Mouse (Mus musculus) heart, embryonic 16.5 days (tissue): ENCODE results near the gene Gm6899. TPM values are rescaled to one million over a fixed set of nuclear protein-coding genes. Genes with fewer than 3 reads are reported as not detected.
A peak's percentile ranks its signal among the peaks of the same experiment; 100 is the strongest.

Experiments used
- ATAC-seq: fragments of 200-750 bp; cut with Nextera tagmentation; replicated peaks from 2 replicates; pipeline ENCODE4 v1.8.0; 2017; ENCODE audit warnings: moderate number of reproducible peaks; ENCODE audit not compliant: insufficient read depth, low FRiP score; ENCODE audit errors: extremely low read depth
- H3K27ac ChIP-seq: fragments of 300-500 bp; sonication (generic); 2 replicates; pipeline ENCODE4 v1.5.1; 2014; ENCODE audit warnings: mild to moderate bottlenecking, low read length, control low read depth, moderate library complexity
- H3K27me3 ChIP-seq: fragments of 300-500 bp; sonication (generic); 2 replicates; pipeline ENCODE4 v1.6.1; 2014; ENCODE audit warnings: low read length, mixed read lengths; ENCODE audit not compliant: control insufficient read depth, insufficient read depth
- H3K36me3 ChIP-seq: fragments of 300-500 bp; sonication (generic); 2 replicates; pipeline ENCODE4 v1.6.1; 2014; ENCODE audit not compliant: control insufficient read depth, insufficient read depth
- H3K4me1 ChIP-seq: fragments of 300-500 bp; sonication (generic); 2 replicates; pipeline ENCODE4 v1.6.1; 2014; ENCODE audit warnings: low read length, mixed read lengths; ENCODE audit not compliant: control insufficient read depth, insufficient read depth
- H3K4me2 ChIP-seq: fragments of 300-500 bp; sonication (generic); 2 replicates; pipeline ENCODE4 v1.6.1; 2014; ENCODE audit warnings: low read depth, mild to moderate bottlenecking, control low read depth, low read length
- H3K4me3 ChIP-seq: fragments of 300-500 bp; sonication (generic); 2 replicates; pipeline ENCODE4 v1.5.1; 2014; ENCODE audit warnings: mild to moderate bottlenecking, control low read depth, low read length
- H3K9ac ChIP-seq: fragments of 300-500 bp; sonication (generic); 2 replicates; pipeline ENCODE4 v1.6.1; 2014; ENCODE audit warnings: low read length, control low read depth
- H3K9me3 ChIP-seq: fragments of 300-500 bp; sonication (generic); replicated peaks from 2 replicates; pipeline ENCODE4 v1.6.1; 2016; ENCODE audit warnings: low read length; ENCODE audit not compliant: control insufficient read depth
- WGBS: fragments of 180-500 bp; shearing (Covaris S2); extraction: QIAGEN DNeasy Blood & Tissue Kit; methylation state at CpG from one replicate; pipeline ENCODE4 v1.1.7; 2014; 5-methylcytosine and 5-hydroxymethylcytosine counted together
- polyA plus RNA-seq: library from polyadenylated mRNA; unstranded; fragments of >200 nt; fragmentation: Nextera tagmentation; extraction: Ambion mirVana; gene quantifications from 2 replicates; pipeline ENCODE4 v1.2.1, GENCODE M21; 2015

The Gm6899 gene
- polyA plus RNA-seq, result not detected in 2 replicates

- Histone ChIP-seq H3K27me3 (no peaks in the 10 kb centered on the region), H3K9me3 (no peaks in the 10 kb centered on the region), H3K9ac (peak within 1 kb of the TSS; percentile 88), H3K4me2 (peak within 1 kb of the TSS; percentile 60), H3K36me3 (0 out of 2 replicates have a peak, but pooled peaks cover 2% of the 10 kb centered on the region), H3K4me1 (peaks cover 9% of the 10 kb centered on the region), H3K4me3 (peak within 1 kb of the TSS; percentile 86), H3K27ac (peak within 1 kb of the TSS; percentile 83)
- ATAC-seq, result peak; percentile 99
- under 1% methylated on average over 60 of the region's 60 CpGs for WGBS
Measured at GRCm38 (mm10) chr11:26593061-26594059, at the start of gene Gm6899, which contains the start of gene Vrk2. Gene Gm6899, plus strand, starts transcription at chr11:26593241. Gene Vrk2, minus strand, starts transcription at chr11:26593999.

GRCm38 (mm10) chr11:26551551-26551950 lies 41.5 kb upstream of the Gm6899 start:
- no peak overlapping the region for H3K9ac ChIP-seq
- no peaks in the 10 kb centered on the region for H3K27me3 ChIP-seq
- H3K36me3 ChIP-seq, result no peaks in the 10 kb centered on the region
- H3K9me3 ChIP-seq, result no peaks in the 10 kb centered on the region
- H3K27ac ChIP-seq, result no peak overlapping the region
- no peak overlapping the region for H3K4me2 ChIP-seq
- ATAC-seq, result no peak
- 80% methylated on average over 3 of the region's 3 CpGs for WGBS
- H3K4me3 ChIP-seq, result no peak overlapping the region
- no peaks in the 10 kb centered on the region for H3K4me1 ChIP-seq

- Histone ChIP-seq H3K4me3 (no peak overlapping the region), H3K9me3 (no peaks in the 10 kb centered on the region), H3K9ac (no peak overlapping the region), H3K27ac (no peak overlapping the region), H3K36me3 (0 out of 2 replicates have a peak, but pooled peaks cover 2% of the 10 kb centered on the region), H3K27me3 (no peaks in the 10 kb centered on the region), H3K4me1 (peaks cover 8% of the 10 kb centered on the region; the same call in 1 of the 2 replicates), H3K4me2 (no peak overlapping the region)
- 82% methylated on average over 17 of the region's 17 CpGs for WGBS
- ATAC-seq, result no peak
Measured at GRCm38 (mm10) chr11:26585409-26586366, 7.4 kb upstream of the Gm6899 start.

- H3K9me3 ChIP-seq, result no peaks in the 10 kb centered on the region
- H3K9ac ChIP-seq, result no peak overlapping the region
- peak overlapping the region; percentile 10; the same call in 1 of the 2 replicates for H3K4me2 ChIP-seq
- no peaks in the 10 kb centered on the region for H3K27me3 ChIP-seq
- H3K4me1 ChIP-seq, result peaks cover 8% of the 10 kb centered on the region; the same call in 1 of the 2 replicates
- H3K4me3 ChIP-seq, result no peak overlapping the region
- H3K36me3 ChIP-seq, result 0 out of 2 replicates have a peak, but pooled peaks cover 2% of the 10 kb centered on the region
- peak overlapping the region; percentile 36; the same call in 1 of the 2 replicates for H3K27ac ChIP-seq
- WGBS, result 59% methylated on average over 6 of the region's 6 CpGs
- no peak for ATAC-seq
Measured at GRCm38 (mm10) chr11:26586367-26587183, 6.5 kb upstream of the Gm6899 start.

- no peak overlapping the region for H3K4me2 ChIP-seq
- H3K27me3 ChIP-seq, result no peaks in the 10 kb centered on the region
- 0 out of 2 replicates have a peak, but pooled peaks cover 2% of the 10 kb centered on the region for H3K36me3 ChIP-seq
- ATAC-seq, result no peak
- H3K4me3 ChIP-seq, result no peak overlapping the region
- no peak overlapping the region for H3K9ac ChIP-seq
- peaks cover 8% of the 10 kb centered on the region; the same call in 1 of the 2 replicates for H3K4me1 ChIP-seq
- no peak overlapping the region for H3K27ac ChIP-seq
- 93% methylated on average over 1 of the region's 1 CpGs for WGBS
- no peaks in the 10 kb centered on the region for H3K9me3 ChIP-seq
Measured at GRCm38 (mm10) chr11:26587184-26587524, 5.9 kb upstream of the Gm6899 start.

- H3K4me2 ChIP-seq, result peak overlapping the region; percentile 60
- H3K36me3 ChIP-seq, result 0 out of 2 replicates have a peak, but pooled peaks cover 2% of the 10 kb centered on the region
- H3K27me3 ChIP-seq, result no peaks in the 10 kb centered on the region
- no peak for ATAC-seq
- peaks cover 9% of the 10 kb centered on the region for H3K4me1 ChIP-seq
- no peaks in the 10 kb centered on the region for H3K9me3 ChIP-seq
- peak overlapping the region; percentile 86 for H3K4me3 ChIP-seq
- peak overlapping the region; percentile 83 for H3K27ac ChIP-seq
- H3K9ac ChIP-seq, result peak overlapping the region; percentile 88
- 28% methylated on average over 6 of the region's 6 CpGs for WGBS
Measured at GRCm38 (mm10) chr11:26592395-26593053, 517 bp upstream of the Gm6899 start.

GRCm38 (mm10) chr11:26594487-26594886 lies 1.4 kb downstream of the Gm6899 start:
- no peak for ATAC-seq
- Histone ChIP-seq H3K9ac (no peak overlapping the region), H3K36me3 (0 out of 2 replicates have a peak, but pooled peaks cover under 1% of the 10 kb centered on the region), H3K27ac (no peak overlapping the region), H3K4me3 (no peak overlapping the region), H3K4me1 (peaks cover 9% of the 10 kb centered on the region), H3K9me3 (no peaks in the 10 kb centered on the region), H3K4me2 (no peak overlapping the region), H3K27me3 (no peaks in the 10 kb centered on the region)
- 89% methylated on average over 1 of the region's 1 CpGs for WGBS
